Mouse (Mus musculus) lung, postnatal 14 days (tissue): ENCODE data around the gene Skida1.
A peak's percentile ranks its signal among the peaks of the same experiment; 100 is the strongest.

Source experiments
- DNase-seq: peaks from one replicate; pipeline ENCODE4 v3.0.0; 2021

Gene Skida1

DNA sequence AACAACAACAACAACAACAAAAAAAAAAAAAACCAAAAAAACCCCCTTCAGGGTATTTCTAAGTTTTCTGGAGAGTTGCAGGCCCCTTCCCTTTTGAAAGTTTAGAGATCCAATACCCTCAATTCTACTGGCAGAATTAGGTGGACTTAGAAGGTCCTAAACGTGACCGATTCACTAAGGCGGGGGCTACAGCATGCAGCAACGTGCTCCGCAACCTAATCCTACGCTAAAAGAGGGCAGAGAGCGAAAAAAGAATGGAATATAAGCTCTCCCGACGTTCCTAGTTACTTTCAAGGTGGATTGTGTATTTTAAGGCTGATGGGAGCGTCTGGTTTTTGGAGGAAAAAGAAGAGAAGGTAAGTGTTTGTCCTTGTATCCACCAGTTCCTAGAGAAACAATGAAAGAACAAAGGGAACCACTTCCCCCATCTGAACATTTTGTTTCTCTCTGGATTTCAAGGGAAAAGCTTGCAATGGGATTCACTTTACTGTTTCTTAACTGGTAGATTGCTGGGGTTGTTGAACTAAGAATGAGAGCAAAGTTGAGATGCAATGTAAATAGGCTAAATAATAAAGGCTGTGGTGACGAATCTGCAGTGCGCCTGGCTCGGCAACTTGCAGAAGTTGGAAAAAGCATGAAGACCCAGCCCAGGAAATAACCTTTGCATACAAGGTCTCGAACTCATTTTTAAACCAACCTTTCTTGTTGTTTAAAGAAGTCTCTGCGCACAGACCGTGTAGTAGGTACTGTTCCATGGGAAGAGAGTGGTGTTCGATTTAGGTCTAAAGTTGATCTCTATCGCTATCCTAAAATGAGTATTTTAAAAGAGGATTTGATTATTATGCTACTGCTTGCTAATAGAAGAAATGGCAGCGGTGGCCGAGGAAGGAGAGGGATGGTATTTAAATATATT lies 6.4 kb upstream of the Skida1 start, which contains the start of gene Mllt10:
TSS of gene Mllt10 (plus strand) at position 222 of the 913 bp plus-strand sequence.
- no peak for DNase-seq

GRCm38 (mm10) chr2:18053951-18054530 lies 5.2 kb upstream of the Skida1 start:
- peak; percentile 69 for DNase-seq

GRCm38 (mm10) chr2:18053243-18053950 lies 4.5 kb upstream of the Skida1 start:
- DNase-seq: no peak

- DNase-seq: no peak
These were observed 3.7 kb upstream of the Skida1 start for GRCm38 (mm10) chr2:18052581-18052980.

DNA sequence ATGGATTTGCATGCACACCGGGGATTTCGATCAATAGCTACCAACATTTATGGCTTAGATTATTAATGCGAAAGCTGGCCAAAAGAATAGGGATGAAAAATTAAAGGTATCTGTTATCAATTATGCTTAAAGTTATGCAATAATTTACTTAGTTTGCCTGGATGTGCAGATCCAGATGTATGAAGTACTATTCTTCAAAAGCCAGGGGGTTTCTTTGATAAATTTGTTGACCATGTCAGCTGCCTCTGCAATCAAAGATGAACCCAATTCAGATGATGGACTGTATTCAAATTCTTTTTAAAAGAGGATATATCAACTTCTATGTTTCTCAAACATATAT lies 3.0 kb upstream of the Skida1 start:
- no peak for DNase-seq

DNA sequence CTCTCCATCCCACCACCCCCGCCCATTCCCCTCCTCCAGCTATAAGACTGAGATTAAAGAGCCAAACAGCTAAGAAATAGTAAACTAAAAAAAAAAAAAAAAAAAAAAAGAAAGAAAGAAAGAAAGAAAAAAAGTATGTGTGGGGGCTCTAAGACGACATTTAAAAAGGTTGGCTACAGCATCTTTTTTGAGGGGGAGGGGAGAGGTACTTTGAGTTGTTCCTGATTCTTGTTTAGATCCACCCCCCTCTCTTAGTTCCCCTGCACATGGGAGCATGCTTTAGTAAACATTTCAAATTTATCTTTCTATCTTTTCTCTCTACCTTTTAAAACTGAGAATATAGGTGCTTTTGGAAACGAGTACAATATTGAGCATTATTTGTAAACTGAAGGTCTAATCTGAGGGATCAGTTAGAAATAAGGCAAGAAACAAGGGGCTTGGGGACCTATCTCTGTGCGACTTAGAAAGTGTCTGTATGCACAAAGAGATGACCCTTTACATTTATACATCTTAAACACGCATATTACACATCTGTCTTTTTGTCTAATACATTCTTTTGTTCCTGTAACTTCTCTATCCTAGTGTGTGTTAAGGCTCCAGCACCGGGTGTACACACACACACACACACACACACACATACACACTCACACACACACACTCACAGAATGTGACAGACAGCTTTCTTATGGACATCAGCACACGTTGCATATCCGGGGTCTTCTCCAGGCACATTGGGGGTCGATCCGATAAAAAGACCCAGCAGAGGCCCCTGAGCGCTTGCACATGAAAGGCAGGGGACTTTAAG lies 2.4 kb upstream of the Skida1 start:
- no peak for DNase-seq

GRCm38 (mm10) chr2:18050541-18050985 lies 1.7 kb upstream of the Skida1 start:
- DNase-seq: no peak

DNA sequence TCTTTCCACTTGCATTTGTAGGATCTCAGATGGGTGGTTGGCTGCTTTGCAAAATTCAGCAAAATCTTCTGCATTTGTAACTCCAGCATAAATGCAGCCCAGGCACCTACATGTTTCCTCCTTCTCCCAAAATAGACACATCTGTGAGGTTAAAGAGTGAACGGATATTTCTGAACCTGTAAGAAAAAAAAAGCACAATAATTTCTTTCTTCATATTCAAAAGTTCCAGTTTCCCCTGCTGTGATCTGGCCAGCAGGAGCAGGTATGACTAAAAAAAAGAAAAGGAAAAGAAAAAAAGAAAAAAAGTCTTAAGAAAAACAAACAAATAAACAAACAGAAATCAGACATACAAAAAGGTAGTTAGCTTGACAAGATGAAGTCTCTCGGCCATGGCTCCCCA lies 1.2 kb upstream of the Skida1 start:
- DNase-seq: no peak

DNA sequence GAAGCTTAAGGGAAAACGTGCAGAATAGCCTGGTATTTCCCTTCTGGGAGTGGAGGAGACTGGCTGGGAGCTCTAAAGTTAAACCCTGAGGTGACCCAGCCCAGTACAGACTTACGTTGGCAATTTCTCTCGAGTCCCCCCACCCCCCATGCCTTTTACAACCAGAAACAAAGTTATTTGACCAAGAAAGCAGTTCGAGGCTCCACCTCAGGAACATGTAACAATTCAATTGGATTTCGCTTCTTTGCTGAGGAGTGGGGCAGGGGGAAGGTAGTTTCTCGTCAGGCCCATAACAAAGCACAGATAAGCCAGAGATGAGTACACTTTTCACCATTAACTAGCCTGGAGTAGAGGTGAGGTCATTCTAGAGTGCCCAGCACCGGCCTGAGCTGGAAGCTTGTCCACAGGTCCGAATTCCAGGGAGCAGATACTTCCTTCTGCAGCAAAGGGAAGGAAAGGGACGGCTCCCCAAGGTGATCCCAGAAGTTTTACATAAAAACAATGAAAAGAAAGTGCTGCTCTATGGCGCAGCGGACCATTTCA lies 499 bp upstream of the Skida1 start:
- no peak for DNase-seq

DNA sequence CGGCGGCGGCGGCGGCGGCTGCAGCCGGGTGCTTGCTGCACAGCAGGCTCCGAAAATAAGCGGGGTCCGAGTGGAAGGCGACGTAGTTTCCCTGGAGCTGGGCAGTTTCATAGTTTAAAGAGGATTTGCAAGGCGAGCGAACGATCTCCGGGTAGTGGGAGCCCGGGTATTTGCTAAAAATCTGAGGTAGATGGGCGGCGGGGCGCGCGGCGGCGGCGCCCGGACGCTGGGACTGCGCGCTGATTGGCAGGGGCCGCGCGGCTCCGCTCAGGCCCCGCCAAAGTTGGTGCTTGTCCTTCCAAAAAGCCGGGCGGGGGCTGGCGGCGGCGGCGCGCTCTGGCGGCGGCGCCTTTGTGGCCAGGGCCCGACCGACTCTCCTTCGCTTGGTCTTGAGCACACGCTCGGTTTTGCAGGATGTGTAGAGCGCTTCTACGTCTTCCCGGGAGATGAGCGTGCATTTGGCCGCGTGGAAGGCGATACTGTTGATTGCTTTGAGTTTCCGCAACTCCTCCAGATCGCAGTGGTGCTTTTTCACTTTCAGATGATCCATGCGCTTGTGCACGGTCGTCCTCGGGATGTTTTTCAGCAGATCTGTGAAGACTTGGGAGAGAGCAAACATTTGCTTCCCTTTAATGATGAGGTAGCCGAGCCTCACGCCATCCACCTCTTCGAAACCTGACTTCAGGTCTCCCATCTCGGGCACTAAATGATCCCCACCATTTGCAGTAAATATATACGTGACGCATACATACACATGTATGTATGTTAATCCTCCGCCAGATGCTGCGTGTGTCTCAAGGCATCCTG lies 1.0 kb downstream of the Skida1 start:
- DNase-seq: peak; percentile 83

GRCm38 (mm10) chr2:18046758-18047645 lies 1.8 kb downstream of the Skida1 start:
- peak; percentile 67 for DNase-seq

GRCm38 (mm10) chr2:18046186-18046585 lies 2.7 kb downstream of the Skida1 start:
- no peak for DNase-seq

- DNase-seq: no peak
These were observed 3.1 kb downstream of the Skida1 start for GRCm38 (mm10) chr2:18045781-18046181.

DNA sequence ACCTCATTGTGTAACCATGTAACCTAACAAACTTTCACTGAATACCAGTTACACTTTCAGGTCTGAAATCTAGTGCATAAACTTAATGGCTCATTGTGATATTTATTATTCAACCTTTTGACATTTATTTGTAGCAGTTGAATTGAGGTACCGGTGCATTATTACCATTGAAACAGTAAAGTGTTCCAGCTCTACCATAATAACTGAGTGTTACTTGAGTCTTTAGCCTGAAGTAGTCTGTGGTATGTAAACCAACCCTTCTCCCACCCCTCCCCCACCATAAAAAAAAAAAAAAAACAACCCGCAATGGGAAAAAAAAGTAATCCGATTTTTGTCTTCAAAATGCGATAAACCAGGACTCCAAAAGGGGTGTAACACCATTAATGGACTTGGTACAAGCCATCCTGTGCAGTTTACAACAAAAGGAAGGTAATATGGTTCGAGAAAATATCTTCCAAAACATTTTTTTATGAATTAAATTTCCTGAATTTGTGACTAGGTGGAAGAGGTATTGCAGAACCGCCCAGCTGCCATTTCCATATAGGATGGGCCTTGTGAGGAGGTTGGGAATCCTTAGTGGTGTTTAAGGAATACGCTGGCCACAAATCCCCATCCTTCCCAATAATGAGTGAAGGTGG lies 3.6 kb downstream of the Skida1 start:
- no peak for DNase-seq

GRCm38 (mm10) chr2:18041199-18041885 lies 7.5 kb downstream of the Skida1 start:
- no peak for DNase-seq

- DNase-seq: no peak
These were observed 8.3 kb downstream of the Skida1 start for GRCm38 (mm10) chr2:18040347-18041160.

- DNase-seq: no peak
These were observed 9.1 kb downstream of the Skida1 start for GRCm38 (mm10) chr2:18039566-18040290.

DNA sequence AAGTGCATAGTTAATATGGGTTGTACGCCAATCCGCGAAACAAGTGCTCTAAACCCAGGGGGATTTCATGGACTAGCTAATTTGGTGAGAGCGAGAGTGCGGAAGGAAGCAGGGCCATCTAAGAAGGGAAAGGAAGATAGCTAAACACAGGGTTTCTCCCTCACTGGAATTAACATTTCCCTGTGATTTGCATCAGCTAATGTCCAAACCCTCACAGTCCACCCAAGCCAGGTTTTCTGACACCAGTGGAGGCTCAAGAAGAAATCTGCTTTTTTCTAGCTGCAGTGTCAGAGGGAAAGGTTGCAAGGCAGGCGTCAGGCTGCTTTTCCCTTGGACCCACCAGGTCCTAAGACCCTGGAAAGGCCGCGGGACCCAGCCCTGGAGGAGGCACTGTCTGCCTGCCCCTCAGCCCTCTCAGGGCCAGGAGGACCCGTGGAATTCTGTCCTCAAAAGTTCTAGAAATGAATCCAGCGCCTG lies 9.9 kb downstream of the Skida1 start:
- no peak for DNase-seq
